Mouse (Mus musculus) hindbrain, embryonic 15.5 days (tissue): Measurements from ENCODE around the gene Ing5. TPM values are rescaled to one million over a fixed set of nuclear protein-coding genes. Genes with fewer than 3 reads are reported as not detected.
"Not testable (repeated sequence)": the region's sequence is repeated elsewhere in the genome, so short reads cannot be mapped to it uniquely, and the experiment has no call there.

Source experiments
- ATAC-seq: fragments of 200-750 bp; cut with Nextera tagmentation; 2 replicates; pipeline ENCODE4 v1.8.0; 2017; ENCODE audit warnings: low read depth, moderate number of reproducible peaks, moderate TSS enrichment; ENCODE audit not compliant: low FRiP score
- H3K27ac ChIP-seq: fragments of 300-500 bp; sonication (generic); replicated peaks from 2 replicates; pipeline ENCODE4 v1.5.1; 2015; ENCODE audit warnings: mild to moderate bottlenecking, inconsistent platforms
- H3K27me3 ChIP-seq: fragments of 300-500 bp; sonication (generic); 2 replicates; pipeline ENCODE4 v1.6.1; 2015; ENCODE audit warnings: control low read depth, inconsistent platforms
- H3K36me3 ChIP-seq: fragments of 300-500 bp; sonication (generic); 2 replicates; pipeline ENCODE4 v1.6.1; 2015; ENCODE audit warnings: control low read depth, inconsistent platforms
- H3K4me1 ChIP-seq: fragments of 300-500 bp; sonication (generic); replicated peaks from 2 replicates; pipeline ENCODE4 v1.6.1; 2015; ENCODE audit warnings: control low read depth, inconsistent platforms
- H3K4me2 ChIP-seq: fragments of 300-500 bp; sonication (generic); 2 replicates; pipeline ENCODE4 v1.6.1; 2015; ENCODE audit warnings: moderate library complexity, mild to moderate bottlenecking, inconsistent platforms
- H3K4me3 ChIP-seq: fragments of 300-500 bp; sonication (generic); 2 replicates; pipeline ENCODE4 v1.5.1; 2015; ENCODE audit warnings: mild to moderate bottlenecking, inconsistent platforms
- H3K9ac ChIP-seq: fragments of 300-500 bp; sonication (generic); 2 replicates; pipeline ENCODE4 v1.6.1; 2015; ENCODE audit warnings: inconsistent platforms
- H3K9me3 ChIP-seq: fragments of 300-500 bp; sonication (generic); 2 replicates; pipeline ENCODE4 v1.6.1; 2016; ENCODE audit warnings: control low read depth, inconsistent platforms
- WGBS: fragments of 180-500 bp; shearing (Covaris S2); methylation state at CpG from one replicate; pipeline ENCODE4 v1.1.7; 2015; 5-methylcytosine and 5-hydroxymethylcytosine counted together
- polyA plus RNA-seq: library from polyadenylated mRNA; unstranded; fragments of >200 nt; fragmentation: Nextera tagmentation; extraction: Ambion mirVana; gene quantifications from 2 replicates; pipeline ENCODE4 v1.2.1, GENCODE M21; 2015

Ing5 gene
- polyA plus RNA-seq, 1 experiment from 2014 or later = 9.8 TPM

DNA sequence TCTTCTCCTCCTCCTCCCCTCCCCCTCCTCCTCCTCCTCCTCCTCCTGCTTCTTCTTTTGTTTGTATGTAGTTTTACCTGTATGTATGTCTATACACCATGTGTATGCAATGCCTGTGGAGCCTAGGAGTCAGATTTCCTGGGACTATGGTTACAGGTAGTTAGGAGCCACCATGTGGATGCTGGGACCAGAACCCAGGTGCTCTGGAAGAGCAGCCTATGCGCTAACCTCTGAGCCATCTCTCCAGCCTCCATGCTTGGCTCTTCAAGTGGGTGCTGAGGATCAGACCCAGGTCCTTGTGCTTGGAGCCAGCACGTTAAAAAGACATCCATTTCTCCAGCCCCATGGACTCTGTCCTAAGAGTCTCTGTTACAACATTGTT is 32.8 kb downstream of the Ing5 start:
- no peak overlapping the region for H3K9ac ChIP-seq
- peaks cover 4% of the 10 kb centered on the region; the same call in 1 of the 2 replicates for H3K36me3 ChIP-seq
- no peak overlapping the region for H3K27ac ChIP-seq
- H3K27me3 ChIP-seq = no peaks in the 10 kb centered on the region
- WGBS = 88% methylated on average over 2 of the region's 2 CpGs
- no peak for ATAC-seq
- H3K4me3 ChIP-seq = no peak overlapping the region
- no peak overlapping the region for H3K4me2 ChIP-seq
- no peaks in the 10 kb centered on the region for H3K9me3 ChIP-seq
- H3K4me1 ChIP-seq = no peaks in the 10 kb centered on the region

DNA sequence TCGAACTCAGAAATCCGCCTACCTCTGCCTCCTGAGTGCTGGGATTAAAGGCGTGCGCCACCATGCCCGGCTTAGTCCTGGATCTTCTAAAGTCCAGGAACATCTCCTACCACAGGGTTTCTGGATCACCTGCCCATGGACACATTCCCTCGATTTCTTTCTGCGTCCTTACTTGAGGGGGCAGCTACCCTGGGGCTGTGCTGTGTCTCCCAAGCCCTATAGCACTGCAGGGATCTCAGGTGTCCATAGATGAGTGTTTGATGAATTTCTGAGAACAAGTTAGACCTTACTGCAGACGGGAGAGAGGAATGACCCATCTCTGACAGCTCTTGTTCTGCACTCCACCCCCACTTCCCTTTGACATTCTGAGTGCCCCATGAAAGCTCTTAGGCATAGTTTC is 33.6 kb downstream of the Ing5 start:
- no peak overlapping the region for H3K4me2 ChIP-seq
- H3K27me3 ChIP-seq = no peaks in the 10 kb centered on the region
- no peaks in the 10 kb centered on the region for H3K9me3 ChIP-seq
- no peak overlapping the region for H3K9ac ChIP-seq
- H3K36me3 ChIP-seq = peaks cover 4% of the 10 kb centered on the region; the same call in 1 of the 2 replicates
- H3K27ac ChIP-seq = no peak overlapping the region
- no peak overlapping the region for H3K4me3 ChIP-seq
- H3K4me1 ChIP-seq = no peaks in the 10 kb centered on the region
- 95% methylated on average over 8 of the region's 8 CpGs for WGBS
- no peak for ATAC-seq

DNA sequence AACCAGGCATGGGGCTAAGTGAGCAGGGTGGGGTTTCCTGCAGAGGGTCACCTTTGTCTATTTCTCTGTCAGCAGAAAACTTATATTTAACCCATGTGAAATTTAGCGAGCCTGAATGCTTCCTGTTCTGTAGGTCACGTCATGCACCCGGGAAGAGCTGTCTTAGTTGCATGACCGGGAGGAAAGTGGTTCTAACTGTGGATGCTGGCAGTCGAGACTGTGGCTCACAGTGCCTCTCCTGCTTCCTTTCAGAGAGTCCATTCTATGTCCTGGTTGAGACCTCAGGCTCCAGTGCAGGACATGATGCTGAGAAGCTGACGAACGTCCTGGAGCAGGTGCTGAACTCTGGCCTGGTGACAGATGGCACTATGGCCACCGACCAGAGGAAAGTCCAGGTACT is 34.8 kb downstream of the Ing5 start:
- not testable (repeated sequence) for H3K27ac ChIP-seq, H3K9ac ChIP-seq, H3K4me2 ChIP-seq, H3K4me1 ChIP-seq, H3K4me3 ChIP-seq, H3K36me3 ChIP-seq, H3K9me3 ChIP-seq, ATAC-seq, H3K27me3 ChIP-seq
- WGBS = 93% methylated on average over 8 of the region's 8 CpGs

DNA sequence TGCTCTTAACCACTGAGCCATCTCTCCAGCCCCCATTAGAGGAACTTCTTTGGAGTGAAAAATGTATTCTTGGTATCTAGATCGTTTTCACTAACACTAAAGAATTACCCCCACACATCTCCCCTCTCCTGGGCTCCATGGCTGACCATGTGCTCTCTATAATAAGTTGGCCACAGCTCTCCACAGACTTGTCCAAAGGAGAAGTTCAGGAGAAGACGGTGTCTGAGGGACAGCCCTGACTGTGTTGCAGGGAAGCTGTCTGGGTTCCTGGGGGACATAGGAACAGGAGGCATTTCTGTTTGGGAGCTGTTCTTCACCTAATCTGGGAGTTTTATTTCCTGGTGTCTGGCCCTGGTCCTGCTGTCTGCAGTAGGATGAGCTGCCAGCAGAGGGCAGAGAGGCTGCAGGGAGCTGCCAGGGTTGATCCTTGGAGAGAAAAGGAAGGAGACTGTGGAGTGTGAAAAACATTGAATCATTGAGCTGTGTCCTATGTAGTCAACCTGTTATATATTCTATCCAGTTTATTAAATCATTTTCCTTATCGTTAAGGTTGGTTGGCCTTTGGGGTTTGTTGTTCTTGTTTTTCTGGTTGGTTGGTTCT is 42.1 kb downstream of the Ing5 start:
- H3K4me1 ChIP-seq, H3K27me3 ChIP-seq, H3K36me3 ChIP-seq, H3K4me3 ChIP-seq, H3K9ac ChIP-seq, ATAC-seq, H3K9me3 ChIP-seq, H3K27ac ChIP-seq, H3K4me2 ChIP-seq: not testable (repeated sequence)
- 79% methylated on average over 2 of the region's 3 CpGs for WGBS

DNA sequence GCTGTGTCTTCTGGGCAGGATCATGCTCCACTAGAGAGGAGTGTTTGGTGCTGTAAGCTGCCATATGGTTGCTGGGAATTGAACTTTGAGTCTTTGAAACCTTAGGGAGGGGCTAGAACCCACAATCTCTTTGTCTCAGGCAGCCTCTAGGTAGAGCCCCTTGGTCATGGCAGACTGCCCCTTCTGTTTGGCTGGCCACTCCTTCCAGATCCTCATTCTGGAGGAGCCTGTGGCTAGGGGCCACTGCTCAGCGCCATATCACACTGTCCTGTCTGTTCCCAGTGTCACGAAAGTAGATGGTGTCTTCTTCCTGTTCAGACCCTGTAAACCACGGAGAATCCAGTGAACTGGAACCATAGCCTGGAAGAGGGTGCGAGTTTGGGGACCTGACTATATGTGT is 52.0 kb downstream of the Ing5 start:
- not testable (repeated sequence) for H3K27ac ChIP-seq, H3K4me3 ChIP-seq, H3K4me2 ChIP-seq, H3K27me3 ChIP-seq, H3K36me3 ChIP-seq, H3K4me1 ChIP-seq, H3K9me3 ChIP-seq, H3K9ac ChIP-seq
- WGBS = 92% methylated on average over 4 of the region's 4 CpGs
- 0 out of 2 replicates have a peak, but pooled peaks have one; percentile 42 for ATAC-seq

DNA sequence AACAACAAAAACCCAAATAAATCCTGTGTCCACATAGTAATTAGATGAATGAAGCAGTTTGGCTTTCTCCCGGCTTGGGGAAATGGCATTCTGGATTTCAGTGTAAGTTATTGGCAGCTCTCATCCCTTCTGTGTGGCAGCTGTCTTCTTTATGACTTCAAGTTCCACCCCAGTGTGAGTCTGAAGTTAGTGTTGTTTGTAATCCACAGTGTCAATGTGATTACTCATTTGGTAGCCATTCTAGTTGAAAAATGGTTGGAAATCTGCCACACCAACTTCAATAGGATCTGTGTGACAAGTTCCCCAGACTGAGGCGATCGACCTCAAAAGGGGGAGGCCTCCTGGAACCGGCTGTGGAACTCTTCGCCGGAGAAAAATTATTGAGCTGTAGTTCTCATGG is 53.6 kb downstream of the Ing5 start:
- no peaks in the 10 kb centered on the region for H3K9me3 ChIP-seq
- H3K27me3 ChIP-seq = no peaks in the 10 kb centered on the region
- no peak overlapping the region for H3K27ac ChIP-seq
- no peaks in the 10 kb centered on the region for H3K4me1 ChIP-seq
- H3K4me3 ChIP-seq = no peak overlapping the region
- ATAC-seq = no peak
- WGBS = 50% methylated on average over 6 of the region's 6 CpGs
- H3K4me2 ChIP-seq = no peak overlapping the region
- H3K9ac ChIP-seq = no peak overlapping the region
- no peaks in the 10 kb centered on the region for H3K36me3 ChIP-seq

DNA sequence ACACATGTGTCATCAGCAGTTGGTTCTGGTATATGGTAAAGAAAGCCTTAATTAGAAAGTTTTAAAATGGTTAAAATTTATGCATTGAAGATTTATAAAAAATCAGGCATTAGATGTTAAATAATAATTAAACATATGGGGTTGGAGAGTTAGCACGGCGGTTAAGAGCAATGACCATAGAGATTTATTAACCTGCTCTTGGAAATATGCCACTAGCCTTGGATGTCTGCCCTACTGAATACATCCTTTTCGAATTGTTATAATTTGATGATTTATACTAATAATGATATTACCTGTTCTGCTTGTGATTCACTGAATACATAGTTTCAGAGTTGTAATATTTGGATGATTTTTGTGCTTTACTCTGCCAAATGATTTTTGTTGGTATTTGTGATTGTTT is 54.2 kb downstream of the Ing5 start:
- Histone ChIP-seq H3K4me3 (no peak overlapping the region), H3K36me3 (no peaks in the 10 kb centered on the region), H3K27ac (no peak overlapping the region), H3K4me1 (no peaks in the 10 kb centered on the region), H3K9ac (no peak overlapping the region), H3K9me3 (no peaks in the 10 kb centered on the region), H3K27me3 (no peaks in the 10 kb centered on the region), H3K4me2 (no peak overlapping the region)
- WGBS = 73% methylated on average over 3 of the region's 3 CpGs
- no peak for ATAC-seq

DNA sequence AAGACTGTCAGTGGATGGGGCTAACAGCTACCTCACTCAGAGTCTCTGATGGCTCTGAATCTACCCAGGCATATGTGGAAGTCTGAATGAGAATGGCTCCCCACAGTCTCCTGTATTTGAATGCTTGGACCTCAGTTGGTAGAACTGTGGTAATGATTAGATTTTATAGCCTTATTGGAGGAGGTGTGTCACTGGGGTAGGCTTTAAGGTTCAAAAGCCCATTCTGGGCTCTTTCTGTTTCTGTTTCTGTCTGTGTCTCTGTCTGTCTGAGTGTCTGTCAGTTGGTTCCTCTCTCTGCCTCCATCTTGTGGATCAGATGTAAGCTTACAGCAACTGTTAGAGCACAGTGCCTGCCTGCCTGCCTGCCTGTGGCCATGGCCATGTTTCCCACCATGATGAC is 55.9 kb downstream of the Ing5 start:
- H3K9ac ChIP-seq = no peak overlapping the region
- no peak for ATAC-seq
- no peaks in the 10 kb centered on the region for H3K9me3 ChIP-seq
- no peak overlapping the region for H3K4me3 ChIP-seq
- H3K4me1 ChIP-seq = no peaks in the 10 kb centered on the region
- no peak overlapping the region for H3K27ac ChIP-seq
- H3K4me2 ChIP-seq = no peak overlapping the region
- no peaks in the 10 kb centered on the region for H3K27me3 ChIP-seq
- H3K36me3 ChIP-seq = no peaks in the 10 kb centered on the region

DNA sequence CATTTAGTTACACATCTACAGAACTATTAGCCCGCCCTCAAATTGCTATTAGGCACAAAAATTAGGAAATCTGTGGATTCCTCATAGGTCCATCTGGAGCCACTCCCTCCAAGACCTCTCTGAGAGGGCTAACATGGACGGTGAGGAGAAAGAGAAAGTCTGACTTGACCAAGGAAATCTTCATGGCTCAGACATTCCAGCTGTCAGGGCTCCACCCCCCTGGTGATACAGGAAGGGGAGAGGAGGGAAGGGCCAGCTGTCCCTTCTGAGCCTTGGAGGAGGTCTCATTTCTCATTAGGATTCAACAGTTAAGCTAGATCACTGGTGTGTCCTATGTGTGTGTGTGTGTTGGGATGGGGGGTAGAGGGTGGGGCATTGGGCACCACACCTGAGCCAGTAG is 57.3 kb downstream of the Ing5 start, which contains the start of gene Gal3st2:
TSS of gene Gal3st2 (plus strand) at position 259 of the 400 bp plus-strand sequence.
- H3K4me1 ChIP-seq, ATAC-seq, H3K27me3 ChIP-seq, H3K27ac ChIP-seq, H3K4me3 ChIP-seq, H3K9me3 ChIP-seq, H3K9ac ChIP-seq, H3K4me2 ChIP-seq, H3K36me3 ChIP-seq: not testable (repeated sequence)
- WGBS = 82% methylated on average over 2 of the region's 2 CpGs

Other genes starting within 250 kb of the Ing5 start
- gene Stk25, start 145.3 kb upstream of the Ing5 start, polyA plus RNA-seq = 326 and 365 TPM in 2 replicates
- 93.1 and 108 TPM in 2 replicates for gene Bok, start 118.3 kb upstream of the Ing5 start, polyA plus RNA-seq
- 84.5 and 100 TPM in 2 replicates for gene Atg4b, start 52.5 kb upstream of the Ing5 start, polyA plus RNA-seq
- 43.8 and 50.9 TPM in 2 replicates for gene Thap4, start 49.1 kb upstream of the Ing5 start, polyA plus RNA-seq
- gene Dtymk, start 2.0 kb upstream of the Ing5 start, polyA plus RNA-seq = 146 and 148 TPM in 2 replicates
- 16.9 and 17.1 TPM in 2 replicates for gene D2hgdh, start 20.9 kb downstream of the Ing5 start, polyA plus RNA-seq
- gene Gal3st2, start 57.3 kb downstream of the Ing5 start, polyA plus RNA-seq = not detected in 2 replicates
- not detected in 2 replicates for gene Gal3st2b, start 114.3 kb downstream of the Ing5 start, polyA plus RNA-seq
- not detected in 2 replicates for gene Gal3st2c, start 186.5 kb downstream of the Ing5 start, polyA plus RNA-seq
- gene Neu4, start 216.5 kb downstream of the Ing5 start, polyA plus RNA-seq = 0.18 TPM in 1 of 2 replicates, not detected in the other
- 0.10 TPM in 1 of 2 replicates, not detected in the other for gene Pdcd1, start 248.6 kb downstream of the Ing5 start, polyA plus RNA-seq